Mouse (Mus musculus) B cell, adult 2 months (primary cell): ENCODE measurements around the gene Epb41.

Experiments used
- DNase-seq, 2 experiments: peaks; one replicate each; pipeline ENCODE4 v3.0.0; 2022

Gene Epb41

DNA sequence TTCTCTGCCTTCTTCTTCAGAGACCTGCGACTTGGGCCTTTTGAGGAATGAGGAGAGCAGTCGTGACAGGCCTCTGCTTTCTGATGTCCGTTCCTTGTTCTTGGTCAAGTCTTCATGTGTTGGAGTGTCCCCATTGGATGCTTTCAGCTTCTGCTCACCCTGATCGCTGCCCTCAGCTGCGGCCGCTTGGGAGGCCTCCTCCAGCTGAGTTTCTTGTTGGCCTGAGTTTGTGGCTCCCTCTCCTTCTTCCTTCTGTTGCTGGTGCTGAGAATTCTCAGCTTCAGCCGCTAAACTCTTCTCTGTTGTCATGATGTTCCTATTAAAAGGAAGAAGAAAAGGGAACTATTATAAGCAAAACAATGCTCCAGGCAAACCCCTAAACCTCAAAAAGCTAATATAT, 68.0 kb downstream of the Epb41 start:
- DNase-seq = no peak

DNA sequence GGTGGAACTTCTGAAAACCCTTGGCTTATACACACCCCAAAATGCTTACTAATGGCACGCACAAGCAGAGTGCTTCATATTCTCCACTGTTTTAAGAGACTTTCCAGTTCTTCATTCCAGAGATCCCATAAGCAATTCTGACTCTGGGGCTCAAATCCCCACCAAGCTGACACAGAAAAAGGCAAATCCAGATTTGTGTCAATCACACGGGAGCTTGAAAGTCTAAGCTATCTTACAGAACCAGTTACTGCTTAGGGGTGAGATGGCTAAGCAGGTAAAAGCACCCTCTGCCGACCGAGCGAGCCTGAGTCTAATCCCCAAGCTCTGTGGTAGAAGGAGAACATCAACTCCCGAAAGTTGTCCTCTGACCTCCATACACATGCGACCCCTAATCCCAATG, 76.5 kb downstream of the Epb41 start:
- DNase-seq = no peak

GRCm38 (mm10) chr4:131997476-131997875, 77.6 kb downstream of the Epb41 start:
- DNase-seq = no peak

DNA sequence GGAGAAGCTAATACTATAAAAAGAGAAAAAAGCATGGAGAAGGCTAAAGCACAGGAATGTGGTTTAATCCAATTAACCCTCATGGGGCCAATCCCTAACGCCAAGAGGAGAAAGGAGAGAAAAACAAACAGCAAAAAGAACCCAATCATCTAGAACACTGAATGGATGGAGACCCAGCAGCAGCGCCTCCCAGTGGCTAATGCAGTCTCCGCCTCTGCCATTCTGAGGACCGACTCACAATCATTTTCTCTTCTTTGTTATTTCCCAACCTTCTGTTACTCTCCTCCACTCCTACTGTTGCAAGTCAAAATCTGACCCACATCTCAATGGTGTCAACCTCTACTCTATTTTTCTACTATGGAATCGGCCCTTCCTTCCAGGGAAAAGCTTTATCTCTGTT, 78.1 kb downstream of the Epb41 start:
- peak in 1 of 2 experiments; percentile 9 for DNase-seq

DNA sequence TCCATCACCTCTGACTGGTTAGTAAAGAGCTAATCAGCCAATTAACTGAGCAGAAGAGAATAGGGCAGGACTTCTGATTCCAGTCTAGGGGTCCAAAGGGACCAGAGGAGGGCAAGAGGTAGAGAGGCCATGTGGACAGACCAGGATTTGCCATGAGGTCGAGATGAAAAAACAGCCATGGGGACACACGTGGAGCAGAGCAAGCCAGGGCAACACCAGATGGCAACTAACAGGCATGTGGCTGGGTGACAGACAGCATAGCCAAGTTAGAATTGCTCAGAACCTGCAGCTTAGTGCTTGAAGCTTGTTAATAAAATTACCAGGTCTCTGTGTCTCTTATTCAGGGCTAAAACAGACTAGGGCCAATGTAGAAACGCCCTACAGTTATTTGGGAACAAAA, 81.3 kb downstream of the Epb41 start:
- DNase-seq = no peak

GRCm38 (mm10) chr4:131982881-131983538, 92.1 kb downstream of the Epb41 start:
- DNase-seq = no peak

GRCm38 (mm10) chr4:131981755-131982154, 93.4 kb downstream of the Epb41 start:
- peak in 1 of 2 experiments; percentile 3 for DNase-seq

GRCm38 (mm10) chr4:131977201-131977600, 97.9 kb downstream of the Epb41 start:
- DNase-seq = peak; percentile 80

GRCm38 (mm10) chr4:131970244-131970853, 104.8 kb downstream of the Epb41 start:
- DNase-seq = no peak

DNA sequence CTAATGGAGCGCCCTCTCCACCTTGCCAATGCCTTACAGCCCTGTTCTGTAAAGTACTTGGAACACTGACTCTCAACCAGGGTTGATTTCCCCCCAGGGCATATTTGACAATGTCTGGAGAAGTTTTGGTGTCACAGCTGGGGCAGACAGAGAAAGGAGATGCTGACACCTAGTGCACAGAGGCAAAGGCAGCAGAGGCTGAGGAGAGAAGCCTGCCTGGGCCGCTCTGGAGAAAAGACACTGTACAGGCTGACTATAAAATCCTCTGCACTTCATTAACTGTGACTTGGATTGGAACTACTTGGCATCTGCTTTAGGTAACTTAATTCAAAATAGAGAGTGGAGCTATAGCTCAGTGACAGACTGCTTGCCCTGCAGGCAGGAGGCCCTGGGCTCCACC, 106.2 kb downstream of the Epb41 start:
- DNase-seq = no peak

GRCm38 (mm10) chr4:131957161-131957560, 118.0 kb downstream of the Epb41 start:
- no peak for DNase-seq

GRCm38 (mm10) chr4:131950657-131951056, 124.5 kb downstream of the Epb41 start:
- DNase-seq = no peak

- no peak for DNase-seq
These were observed 125.2 kb downstream of the Epb41 start for GRCm38 (mm10) chr4:131949903-131950302.

DNA sequence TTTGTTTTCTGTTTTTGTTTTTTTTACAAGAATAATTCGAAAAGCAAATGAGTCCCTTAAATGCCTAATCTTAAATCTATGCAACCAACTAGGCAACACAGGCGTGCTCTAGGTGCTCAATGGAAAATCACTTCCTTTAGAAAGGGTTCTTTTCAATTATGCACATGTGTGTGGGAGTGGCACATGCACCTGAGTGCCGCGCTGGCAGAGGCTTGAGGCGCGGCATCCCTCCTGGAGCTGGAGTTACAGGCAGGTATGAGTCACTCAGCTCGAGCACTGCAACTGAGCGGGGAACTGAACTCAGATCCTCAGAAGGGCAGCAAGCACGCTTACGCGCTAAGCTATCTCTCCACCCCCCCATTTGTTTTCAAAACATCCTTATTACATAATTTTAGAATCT, 127.3 kb downstream of the Epb41 start:
- DNase-seq = no peak

DNA sequence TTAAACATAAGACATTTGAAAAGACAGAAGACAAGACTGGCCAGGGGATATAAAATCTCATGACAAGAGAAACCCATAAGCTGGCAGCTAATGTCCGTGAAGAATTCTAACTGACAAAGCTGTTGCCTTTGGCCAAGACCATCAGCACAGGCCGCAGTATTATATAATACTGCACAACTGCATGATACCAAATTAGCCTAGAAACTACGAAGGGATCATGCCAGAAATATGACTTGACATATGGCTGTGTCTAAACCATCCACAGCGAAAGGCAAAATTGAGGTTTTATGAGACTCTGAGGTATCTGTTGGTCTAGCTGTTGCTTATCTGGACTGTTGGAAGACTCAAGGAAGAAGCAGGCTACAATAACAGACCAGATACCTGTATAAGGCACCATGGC, 134.3 kb downstream of the Epb41 start:
- DNase-seq = no peak

DNA sequence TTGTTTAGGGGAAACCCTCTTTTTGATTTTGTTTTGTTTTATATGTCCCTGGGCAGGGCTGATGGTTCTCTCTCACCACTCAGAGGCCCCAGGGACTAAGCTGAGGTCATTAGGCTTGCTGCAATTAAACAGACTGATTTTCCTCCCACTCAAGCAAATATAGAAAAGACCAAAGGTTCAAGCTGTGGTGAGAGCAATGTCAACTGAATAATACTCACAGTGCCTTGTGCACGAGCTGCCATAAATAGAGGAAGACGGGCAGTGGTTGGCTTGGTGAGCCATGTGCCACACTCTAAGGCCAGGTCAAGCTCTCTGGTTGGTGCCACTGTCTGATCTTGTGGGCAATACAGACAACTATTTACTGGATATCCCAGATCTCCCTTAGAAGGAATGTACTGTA, 135.7 kb downstream of the Epb41 start:
- no peak for DNase-seq

DNA sequence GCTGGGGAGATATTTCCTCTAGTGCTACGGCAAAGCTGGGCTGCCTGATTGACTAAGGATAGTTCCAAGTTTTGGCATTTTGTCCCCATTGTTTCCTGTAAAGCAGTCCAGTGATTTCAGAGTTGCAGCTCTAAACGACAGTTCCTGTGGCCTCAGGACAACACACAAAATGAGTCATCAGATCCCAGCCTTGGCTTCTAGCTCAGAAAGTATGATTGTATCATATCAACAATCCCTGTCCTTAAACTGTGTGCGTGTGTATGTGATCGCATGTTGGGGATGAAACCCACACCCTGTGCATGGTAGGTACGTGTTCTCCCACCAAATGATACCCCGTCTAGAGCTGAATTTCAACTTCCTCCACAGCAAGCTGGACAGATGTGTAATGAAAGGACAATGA, 146.0 kb downstream of the Epb41 start:
- DNase-seq = no peak

DNA sequence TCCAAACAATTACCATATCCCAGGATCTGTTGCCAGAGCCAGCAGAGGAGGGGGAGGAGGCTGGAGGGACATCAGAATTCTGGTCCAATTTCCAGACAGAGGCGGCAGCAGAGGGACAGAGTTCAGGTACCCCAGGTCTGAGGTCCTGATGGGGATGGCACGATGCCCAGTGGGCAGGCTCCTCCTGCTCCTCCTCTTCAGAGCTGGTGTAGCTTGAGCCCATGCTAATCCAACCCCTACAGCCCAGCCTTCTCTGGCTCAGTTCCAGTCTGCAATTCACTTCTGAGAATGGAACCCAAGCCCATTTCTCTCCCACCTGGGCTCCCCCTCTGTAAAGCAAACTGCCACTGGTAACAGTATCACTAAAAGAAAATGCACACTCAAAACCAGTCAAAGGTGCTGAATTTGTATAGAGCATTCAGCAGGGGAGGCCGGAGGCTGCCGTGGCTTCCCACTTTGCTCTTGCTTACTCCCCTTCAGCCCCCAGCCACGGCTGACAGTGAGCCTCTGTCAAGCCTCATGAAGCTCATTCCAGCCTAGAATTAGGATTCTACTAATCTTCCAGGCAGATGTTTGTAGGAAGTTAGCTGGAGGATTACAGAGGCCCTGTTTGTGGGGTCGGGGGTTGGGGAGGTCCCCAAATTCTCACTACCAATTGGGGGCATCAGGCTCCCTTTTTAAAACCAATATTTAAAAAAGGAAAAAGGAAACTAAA, 150.9 kb downstream of the Epb41 start:
- no peak for DNase-seq

GRCm38 (mm10) chr4:131922404-131922803, 152.7 kb downstream of the Epb41 start:
- DNase-seq = no peak

DNA sequence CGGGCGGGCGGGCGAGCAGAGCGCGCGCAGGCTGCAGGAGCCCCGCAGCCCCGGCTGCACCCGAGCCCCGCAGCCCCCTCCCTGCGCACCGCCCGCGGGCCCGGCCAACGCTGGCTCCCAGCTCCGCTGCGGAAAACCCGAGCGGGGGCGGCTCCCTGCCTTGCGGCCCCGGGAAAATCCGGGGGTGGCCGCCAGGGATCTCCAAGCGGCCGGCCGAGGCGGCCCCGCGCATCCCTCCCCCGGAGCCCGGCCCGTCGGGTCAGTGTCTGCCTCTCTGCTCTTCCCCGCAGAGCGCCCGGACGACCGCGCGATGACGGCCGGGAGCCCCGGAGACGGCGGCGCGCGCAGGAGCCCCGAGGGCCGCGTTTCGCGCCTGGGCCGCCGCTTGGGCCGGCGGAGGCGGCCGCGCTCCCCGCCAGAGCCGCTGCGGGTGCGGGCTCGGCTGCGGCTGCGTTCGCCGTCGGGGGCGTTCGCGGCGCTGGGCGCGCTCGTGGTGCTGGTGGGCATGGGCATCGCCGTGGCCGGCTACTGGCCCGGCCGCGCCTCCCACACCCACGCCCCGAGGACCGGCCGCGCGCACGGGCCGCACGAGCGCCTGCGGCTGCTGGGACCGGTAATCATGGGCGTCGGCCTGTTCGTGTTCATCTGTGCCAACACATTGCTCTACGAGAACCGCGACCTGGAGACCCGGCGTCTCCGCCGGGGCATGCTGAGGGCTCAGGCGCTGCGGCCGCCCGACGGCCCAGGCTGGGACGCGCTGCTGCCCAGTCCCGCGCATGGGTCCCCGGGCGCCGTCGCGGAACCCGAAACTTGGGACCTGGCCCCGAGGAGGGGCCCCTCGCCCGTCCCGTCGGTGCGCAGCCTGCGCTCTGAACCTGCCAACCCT, 153.4 kb downstream of the Epb41 start, which contains the start of gene Tmem200b:
Gene Tmem200b (plus strand): TSS at position 311 of the 886 bp plus-strand sequence.
- DNase-seq = peak in 1 of 2 experiments; percentile 11

GRCm38 (mm10) chr4:131920595-131921351, 154.3 kb downstream of the Epb41 start:
- DNase-seq = peak in 1 of 2 experiments; percentile 33

- peak in 1 of 2 experiments; percentile 32 for DNase-seq
These were observed 155.0 kb downstream of the Epb41 start for GRCm38 (mm10) chr4:131920141-131920594.
